Mouse (Mus musculus): ENCODE data around the gene Pcsk7. TPM values are rescaled to one million over a fixed set of nuclear protein-coding genes. Genes with fewer than 3 reads are reported as not detected.

Pcsk7 gene
- polyA plus RNA-seq, 1 experiment from 2014 or later: 18.7 TPM

GRCm38 (mm10) chr9:45953511-45954293 lies 47.4 kb downstream of the Pcsk7 start:
- Histone ChIP-seq H3K27ac (ENCODE audit: low read length) (peak overlapping the region; percentile 92), H3K27me3 (ENCODE audit: control insufficient read depth, insufficient read depth, low read length) (no peaks in the 10 kb centered on the region), H3K4me3 (ENCODE audit: low read length) (peak overlapping the region; percentile 92), H3K4me2 (ENCODE audit: low read depth, low read length) (peak overlapping the region; percentile 92), H3K4me1 (ENCODE audit: control insufficient read depth, insufficient read depth, low read length) (peaks cover 14% of the 10 kb centered on the region), H3K9ac (ENCODE audit: low read length) (peak overlapping the region; percentile 95), H3K36me3 (ENCODE audit: control insufficient read depth, insufficient read depth) (peaks cover 32% of the 10 kb centered on the region), H3K9me3 (replicated peaks; ENCODE audit: control insufficient read depth, low read length) (no peaks in the 10 kb centered on the region)
- no peak for ATAC-seq (replicated peaks; ENCODE audit: extremely low read depth, insufficient read depth, low FRiP score)
- WGBS: 47% methylated on average over 13 of the region's 13 CpGs

GRCm38 (mm10) chr9:45954294-45955106 lies 48.2 kb downstream of the Pcsk7 start:
- Histone ChIP-seq H3K4me1 (ENCODE audit: control insufficient read depth, insufficient read depth, low read length) (peaks cover 14% of the 10 kb centered on the region), H3K4me2 (ENCODE audit: low read depth, low read length) (peak overlapping the region; percentile 92), H3K36me3 (ENCODE audit: control insufficient read depth, insufficient read depth) (peaks cover 26% of the 10 kb centered on the region), H3K9ac (ENCODE audit: low read length) (peak overlapping the region; percentile 95), H3K27ac (ENCODE audit: low read length) (peak overlapping the region; percentile 92), H3K4me3 (ENCODE audit: low read length) (peak overlapping the region; percentile 92), H3K9me3 (replicated peaks; ENCODE audit: control insufficient read depth, low read length) (no peaks in the 10 kb centered on the region), H3K27me3 (ENCODE audit: control insufficient read depth, insufficient read depth, low read length) (no peaks in the 10 kb centered on the region)
- WGBS: under 1% methylated on average over 61 of the region's 63 CpGs
- ATAC-seq (replicated peaks; ENCODE audit: extremely low read depth, insufficient read depth, low FRiP score): peak; percentile 34

GRCm38 (mm10) chr9:45955107-45955963 lies 49.0 kb downstream of the Pcsk7 start, which contains the start of gene Sidt2:
TSS of gene Sidt2 (minus strand) at chr9:45955258.
- H3K4me2 ChIP-seq (ENCODE audit: low read depth, low read length): peak within 1 kb of the TSS; percentile 92
- WGBS: under 1% methylated on average over 48 of the region's 48 CpGs

GRCm38 (mm10) chr9:45958023-45958670 lies 51.9 kb downstream of the Pcsk7 start:
- Histone ChIP-seq H3K4me2 (ENCODE audit: low read depth, low read length) (no peak overlapping the region), H3K36me3 (ENCODE audit: control insufficient read depth, insufficient read depth) (peaks cover 8% of the 10 kb centered on the region), H3K9ac (ENCODE audit: low read length) (no peak overlapping the region), H3K27ac (ENCODE audit: low read length) (peak overlapping the region; percentile 70), H3K9me3 (replicated peaks; ENCODE audit: control insufficient read depth, low read length) (no peaks in the 10 kb centered on the region), H3K4me3 (ENCODE audit: low read length) (no peak overlapping the region), H3K4me1 (ENCODE audit: control insufficient read depth, insufficient read depth, low read length) (peaks cover 16% of the 10 kb centered on the region), H3K27me3 (ENCODE audit: control insufficient read depth, insufficient read depth, low read length) (no peaks in the 10 kb centered on the region)
- no peak for ATAC-seq (replicated peaks; ENCODE audit: extremely low read depth, insufficient read depth, low FRiP score)
- 61% methylated on average over 7 of the region's 7 CpGs for WGBS

More at GRCm38 (mm10) chr9:45955107-45955963, 49.0 kb downstream of the Pcsk7 start, which contains the start of gene Sidt2:
- Histone ChIP-seq H3K9ac (ENCODE audit: low read length) (peak within 1 kb of the TSS; percentile 95), H3K9me3 (replicated peaks; ENCODE audit: control insufficient read depth, low read length) (no peaks in the 10 kb centered on the region), H3K27me3 (ENCODE audit: control insufficient read depth, insufficient read depth, low read length) (no peaks in the 10 kb centered on the region), H3K4me1 (ENCODE audit: control insufficient read depth, insufficient read depth, low read length) (peaks cover 14% of the 10 kb centered on the region), H3K36me3 (ENCODE audit: control insufficient read depth, insufficient read depth) (peaks cover 18% of the 10 kb centered on the region), H3K27ac (ENCODE audit: low read length) (peak within 1 kb of the TSS; percentile 92), H3K4me3 (ENCODE audit: low read length) (peak within 1 kb of the TSS; percentile 92)
- peak; percentile 94 for ATAC-seq (replicated peaks; ENCODE audit: extremely low read depth, insufficient read depth, low FRiP score)

GRCm38 (mm10) chr9:45958851-45959250 lies 52.6 kb downstream of the Pcsk7 start:
- H3K27ac ChIP-seq (ENCODE audit: low read length): peak overlapping the region; percentile 70

GRCm38 (mm10) chr9:45959661-45960060 lies 53.4 kb downstream of the Pcsk7 start:
- Histone ChIP-seq H3K4me1 (ENCODE audit: control insufficient read depth, insufficient read depth, low read length) (peaks cover 15% of the 10 kb centered on the region), H3K4me3 (ENCODE audit: low read length) (no peak overlapping the region), H3K27me3 (ENCODE audit: control insufficient read depth, insufficient read depth, low read length) (no peaks in the 10 kb centered on the region), H3K9ac (ENCODE audit: low read length) (no peak overlapping the region), H3K4me2 (ENCODE audit: low read depth, low read length) (no peak overlapping the region), H3K9me3 (replicated peaks; ENCODE audit: control insufficient read depth, low read length) (no peaks in the 10 kb centered on the region), H3K27ac (ENCODE audit: low read length) (no peak overlapping the region), H3K36me3 (ENCODE audit: control insufficient read depth, insufficient read depth) (peaks cover 14% of the 10 kb centered on the region)
- no peak for ATAC-seq (replicated peaks; ENCODE audit: extremely low read depth, insufficient read depth, low FRiP score)
- WGBS: 83% methylated on average over 7 of the region's 7 CpGs

More at GRCm38 (mm10) chr9:45958851-45959250, 52.6 kb downstream of the Pcsk7 start:
- Histone ChIP-seq H3K4me3 (ENCODE audit: low read length) (no peak overlapping the region), H3K4me2 (ENCODE audit: low read depth, low read length) (no peak overlapping the region), H3K4me1 (ENCODE audit: control insufficient read depth, insufficient read depth, low read length) (peaks cover 14% of the 10 kb centered on the region), H3K27me3 (ENCODE audit: control insufficient read depth, insufficient read depth, low read length) (no peaks in the 10 kb centered on the region), H3K9ac (ENCODE audit: low read length) (no peak overlapping the region), H3K36me3 (ENCODE audit: control insufficient read depth, insufficient read depth) (peaks cover 10% of the 10 kb centered on the region), H3K9me3 (replicated peaks; ENCODE audit: control insufficient read depth, low read length) (no peaks in the 10 kb centered on the region)
- WGBS: 49% methylated on average over 4 of the region's 4 CpGs
- ATAC-seq (replicated peaks; ENCODE audit: extremely low read depth, insufficient read depth, low FRiP score): no peak

GRCm38 (mm10) chr9:45961855-45962254 lies 55.6 kb downstream of the Pcsk7 start:
- ATAC-seq (replicated peaks; ENCODE audit: extremely low read depth, insufficient read depth, low FRiP score): no peak
- Histone ChIP-seq H3K27me3 (ENCODE audit: control insufficient read depth, insufficient read depth, low read length) (no peaks in the 10 kb centered on the region), H3K9me3 (replicated peaks; ENCODE audit: control insufficient read depth, low read length) (no peaks in the 10 kb centered on the region), H3K27ac (ENCODE audit: low read length) (no peak overlapping the region), H3K9ac (ENCODE audit: low read length) (no peak overlapping the region), H3K36me3 (ENCODE audit: control insufficient read depth, insufficient read depth) (peaks cover 26% of the 10 kb centered on the region), H3K4me2 (ENCODE audit: low read depth, low read length) (no peak overlapping the region), H3K4me1 (ENCODE audit: control insufficient read depth, insufficient read depth, low read length) (peaks cover 11% of the 10 kb centered on the region; the same call in 1 of the 2 replicates), H3K4me3 (ENCODE audit: low read length) (no peak overlapping the region)
- WGBS: 66% methylated on average over 2 of the region's 2 CpGs

GRCm38 (mm10) chr9:45963577-45963976 lies 57.3 kb downstream of the Pcsk7 start:
- no peaks in the 10 kb centered on the region for H3K27me3 ChIP-seq (ENCODE audit: control insufficient read depth, insufficient read depth, low read length)
- peaks cover 11% of the 10 kb centered on the region; the same call in 1 of the 2 replicates for H3K4me1 ChIP-seq (ENCODE audit: control insufficient read depth, insufficient read depth, low read length)
- ATAC-seq (replicated peaks; ENCODE audit: extremely low read depth, insufficient read depth, low FRiP score): no peak
- H3K9ac ChIP-seq (ENCODE audit: low read length): no peak overlapping the region
- WGBS: 70% methylated on average over 6 of the region's 6 CpGs
- no peaks in the 10 kb centered on the region for H3K9me3 ChIP-seq (replicated peaks; ENCODE audit: control insufficient read depth, low read length)
- H3K4me2 ChIP-seq (ENCODE audit: low read depth, low read length): no peak overlapping the region
- H3K27ac ChIP-seq (ENCODE audit: low read length): no peak overlapping the region
- no peak overlapping the region for H3K4me3 ChIP-seq (ENCODE audit: low read length)
- H3K36me3 ChIP-seq (ENCODE audit: control insufficient read depth, insufficient read depth): peaks cover 36% of the 10 kb centered on the region

Measured in heart, embryonic 16.5 days (tissue).